Mouse (Mus musculus): ENCODE data around the gene Atp2b4. TPM values are rescaled to one million over a fixed set of nuclear protein-coding genes. Genes with fewer than 3 reads are reported as not detected.
"Not testable (repeated sequence)": the region's sequence is repeated elsewhere in the genome, so short reads cannot be mapped to it uniquely, and the experiment has no call there.

Gene Atp2b4
- polyA plus RNA-seq, 1 experiment from 2014 or later: 10.2 TPM

DNA sequence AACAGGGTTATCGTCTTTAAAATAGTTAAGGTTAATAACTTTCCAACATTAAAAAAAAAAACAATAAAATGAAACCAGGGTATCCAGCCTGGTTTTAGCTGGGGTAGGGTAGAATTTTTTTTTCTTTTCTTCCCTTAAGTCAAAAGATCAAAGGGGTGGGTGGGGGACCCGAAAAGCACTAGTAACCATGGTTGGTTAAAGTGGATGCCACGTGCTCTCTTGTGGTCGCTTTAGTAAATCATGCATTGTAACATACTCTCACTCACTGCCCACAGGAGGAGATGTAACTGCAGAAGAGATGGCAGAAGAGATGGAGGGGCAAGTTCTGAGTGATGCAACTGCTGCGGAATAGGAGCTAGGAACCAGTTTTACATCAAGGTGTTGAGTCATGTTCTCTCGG is 89.5 kb downstream of the Atp2b4 start:
- Histone ChIP-seq H3K27me3 (replicated peaks) (no peaks in the 10 kb centered on the region), H3K4me1 (0 out of 2 replicates have a peak, but pooled peaks cover 3% of the 10 kb centered on the region), H3K9me3 (no peaks in the 10 kb centered on the region), H3K27ac (no peak overlapping the region), H3K4me2 (replicated peaks) (no peak overlapping the region), H3K9ac (no peak overlapping the region), H3K4me3 (no peak overlapping the region), H3K36me3 (peaks cover 10% of the 10 kb centered on the region)
- WGBS: 60% methylated on average over 6 of the region's 6 CpGs
- ATAC-seq (ENCODE audit: low FRiP score, low read depth): no peak

DNA sequence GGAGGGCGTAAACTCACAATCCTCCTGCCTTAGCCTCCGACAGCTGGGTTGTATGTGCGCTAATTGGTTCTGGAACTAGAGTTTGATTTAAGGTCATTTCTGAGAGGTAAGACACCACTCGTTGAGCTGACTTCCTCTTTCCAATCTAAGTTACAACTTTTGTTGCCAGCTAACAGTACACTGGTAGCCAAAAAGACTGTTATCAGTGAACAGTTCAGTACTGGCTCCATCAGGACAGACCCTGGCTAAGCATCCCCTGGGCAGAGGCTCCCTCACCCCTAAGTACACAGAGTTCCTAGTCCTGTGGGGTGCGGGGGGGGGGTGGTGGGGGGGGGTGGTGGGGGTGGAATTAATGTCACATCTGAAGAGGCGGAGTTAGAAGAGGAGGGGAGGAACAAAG is 89.9 kb downstream of the Atp2b4 start:
- 57% methylated on average over 6 of the region's 6 CpGs for WGBS
- Histone ChIP-seq H3K27ac (no peak overlapping the region), H3K9ac (no peak overlapping the region), H3K9me3 (no peaks in the 10 kb centered on the region), H3K4me2 (replicated peaks) (no peak overlapping the region), H3K4me1 (0 out of 2 replicates have a peak, but pooled peaks cover 3% of the 10 kb centered on the region), H3K27me3 (replicated peaks) (no peaks in the 10 kb centered on the region), H3K4me3 (no peak overlapping the region), H3K36me3 (0 out of 2 replicates have a peak, but pooled peaks cover 10% of the 10 kb centered on the region)
- ATAC-seq (ENCODE audit: low FRiP score, low read depth): no peak

- 73% methylated on average over 3 of the region's 3 CpGs for WGBS
- Histone ChIP-seq H3K4me2 (replicated peaks) (no peak overlapping the region), H3K4me3 (no peak overlapping the region), H3K27me3 (replicated peaks) (no peaks in the 10 kb centered on the region), H3K9me3 (no peaks in the 10 kb centered on the region), H3K4me1 (0 out of 2 replicates have a peak, but pooled peaks cover 3% of the 10 kb centered on the region), H3K9ac (no peak overlapping the region), H3K36me3 (peaks cover 9% of the 10 kb centered on the region; the same call in 1 of the 2 replicates), H3K27ac (no peak overlapping the region)
- ATAC-seq (ENCODE audit: low FRiP score, low read depth): no peak
Observed at GRCm38 (mm10) chr1:133709292-133709691, 91.5 kb downstream of the Atp2b4 start.

- 10% methylated on average over 2 of the region's 2 CpGs for WGBS
- not testable (repeated sequence) for H3K36me3 ChIP-seq; H3K4me1 ChIP-seq; H3K9ac ChIP-seq; ATAC-seq (ENCODE audit: low FRiP score, low read depth); H3K4me3 ChIP-seq; H3K27ac ChIP-seq; H3K4me2 ChIP-seq (replicated peaks); H3K9me3 ChIP-seq; H3K27me3 ChIP-seq (replicated peaks)
Observed at GRCm38 (mm10) chr1:133701824-133702223, 99.0 kb downstream of the Atp2b4 start.

GRCm38 (mm10) chr1:133697935-133698620 is 102.8 kb downstream of the Atp2b4 start:
- Histone ChIP-seq H3K27ac (no peak overlapping the region), H3K9ac (no peak overlapping the region), H3K4me3 (no peak overlapping the region), H3K27me3 (replicated peaks) (no peaks in the 10 kb centered on the region), H3K36me3 (no peaks in the 10 kb centered on the region), H3K4me1 (peaks cover 14% of the 10 kb centered on the region; the same call in 1 of the 2 replicates), H3K9me3 (no peaks in the 10 kb centered on the region), H3K4me2 (replicated peaks) (no peak overlapping the region)
- no peak for ATAC-seq (ENCODE audit: low FRiP score, low read depth)
- 95% methylated on average over 12 of the region's 12 CpGs for WGBS

- Histone ChIP-seq H3K4me1 (peaks cover 14% of the 10 kb centered on the region; the same call in 1 of the 2 replicates), H3K4me2 (replicated peaks) (no peak overlapping the region), H3K36me3 (no peaks in the 10 kb centered on the region), H3K27ac (no peak overlapping the region), H3K9ac (no peak overlapping the region), H3K9me3 (no peaks in the 10 kb centered on the region), H3K4me3 (no peak overlapping the region), H3K27me3 (replicated peaks) (no peaks in the 10 kb centered on the region)
- no peak for ATAC-seq (ENCODE audit: low FRiP score, low read depth)
- WGBS: 41% methylated on average over 7 of the region's 7 CpGs
Observed at GRCm38 (mm10) chr1:133695901-133696300, 104.9 kb downstream of the Atp2b4 start.

GRCm38 (mm10) chr1:133694876-133695275 is 106.0 kb downstream of the Atp2b4 start:
- Histone ChIP-seq H3K27ac (no peak overlapping the region), H3K4me3 (no peak overlapping the region), H3K9me3 (no peaks in the 10 kb centered on the region), H3K9ac (no peak overlapping the region), H3K27me3 (replicated peaks) (no peaks in the 10 kb centered on the region), H3K36me3 (no peaks in the 10 kb centered on the region), H3K4me2 (replicated peaks) (no peak overlapping the region), H3K4me1 (peaks cover 14% of the 10 kb centered on the region; the same call in 1 of the 2 replicates)
- WGBS: 86% methylated on average over 1 of the region's 1 CpGs
- ATAC-seq (ENCODE audit: low FRiP score, low read depth): no peak

DNA sequence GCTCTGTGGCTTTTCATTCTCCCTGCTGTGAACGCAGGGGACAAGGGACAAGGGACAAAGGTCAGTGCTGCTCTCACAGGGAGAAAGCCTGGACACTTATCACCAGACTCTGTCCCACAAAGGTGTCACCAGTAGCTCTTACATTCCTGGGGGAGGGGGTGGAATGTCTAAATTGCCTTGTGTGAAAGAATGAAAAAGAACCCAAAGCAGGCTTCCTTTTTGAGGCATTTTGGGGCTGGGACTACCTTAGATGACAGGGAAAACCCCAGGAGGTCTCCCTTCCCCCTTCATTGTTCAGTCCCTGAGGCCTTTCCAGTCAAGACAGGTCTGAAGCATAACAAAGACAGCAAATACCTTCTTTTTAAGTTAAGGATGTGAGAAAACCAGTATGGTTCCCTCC is 106.5 kb downstream of the Atp2b4 start:
- 0% methylated on average over 1 of the region's 1 CpGs for WGBS
- no peak overlapping the region for H3K27ac ChIP-seq

GRCm38 (mm10) chr1:133693536-133694114 is 107.2 kb downstream of the Atp2b4 start:
- peaks cover 14% of the 10 kb centered on the region; the same call in 1 of the 2 replicates for H3K4me1 ChIP-seq
- 70% methylated on average over 11 of the region's 11 CpGs for WGBS
- H3K9ac ChIP-seq: no peak overlapping the region
- H3K4me2 ChIP-seq (replicated peaks): no peak overlapping the region
- no peaks in the 10 kb centered on the region for H3K9me3 ChIP-seq
- no peak for ATAC-seq (ENCODE audit: low FRiP score, low read depth)
- no peaks in the 10 kb centered on the region for H3K36me3 ChIP-seq
- H3K27me3 ChIP-seq (replicated peaks): no peaks in the 10 kb centered on the region
- H3K4me3 ChIP-seq: no peak overlapping the region
- H3K27ac ChIP-seq: no peak overlapping the region

More for the DNA sequence above, 106.5 kb downstream of the Atp2b4 start:
- Histone ChIP-seq H3K9me3 (no peaks in the 10 kb centered on the region), H3K4me1 (peaks cover 14% of the 10 kb centered on the region; the same call in 1 of the 2 replicates), H3K9ac (no peak overlapping the region), H3K4me3 (no peak overlapping the region), H3K4me2 (replicated peaks) (no peak overlapping the region), H3K36me3 (no peaks in the 10 kb centered on the region), H3K27me3 (replicated peaks) (no peaks in the 10 kb centered on the region)
- ATAC-seq (ENCODE audit: low FRiP score, low read depth): no peak

- 47% methylated on average over 4 of the region's 4 CpGs for WGBS
- H3K36me3 ChIP-seq: no peaks in the 10 kb centered on the region
- no peak overlapping the region for H3K9ac ChIP-seq
- H3K9me3 ChIP-seq: no peaks in the 10 kb centered on the region
- H3K4me2 ChIP-seq (replicated peaks): no peak overlapping the region
- ATAC-seq (ENCODE audit: low FRiP score, low read depth): no peak
- no peak overlapping the region for H3K27ac ChIP-seq
- H3K4me3 ChIP-seq: no peak overlapping the region
- H3K4me1 ChIP-seq: peaks cover 14% of the 10 kb centered on the region; the same call in 1 of the 2 replicates
- H3K27me3 ChIP-seq (replicated peaks): no peaks in the 10 kb centered on the region
Observed at GRCm38 (mm10) chr1:133692195-133692594, 108.6 kb downstream of the Atp2b4 start.

GRCm38 (mm10) chr1:133691046-133691445 is 109.8 kb downstream of the Atp2b4 start:
- Histone ChIP-seq H3K4me2 (replicated peaks) (no peak overlapping the region), H3K27me3 (replicated peaks) (no peaks in the 10 kb centered on the region), H3K4me3 (no peak overlapping the region), H3K9ac (no peak overlapping the region), H3K27ac (no peak overlapping the region), H3K4me1 (peaks cover 14% of the 10 kb centered on the region; the same call in 1 of the 2 replicates), H3K9me3 (no peaks in the 10 kb centered on the region), H3K36me3 (no peaks in the 10 kb centered on the region)
- 95% methylated on average over 6 of the region's 6 CpGs for WGBS
- no peak for ATAC-seq (ENCODE audit: low FRiP score, low read depth)

GRCm38 (mm10) chr1:133689897-133690296 is 110.9 kb downstream of the Atp2b4 start, which contains the start of gene Lax1:
Gene Lax1 (minus strand): TSS chr1:133690108.
- H3K9me3 ChIP-seq: no peaks in the 10 kb centered on the region
- H3K4me3 ChIP-seq: no peak within 1 kb of the TSS
- no peak for ATAC-seq (ENCODE audit: low FRiP score, low read depth)
- H3K4me1 ChIP-seq: peaks cover 9% of the 10 kb centered on the region; the same call in 1 of the 2 replicates
- WGBS: 56% methylated on average over 6 of the region's 6 CpGs
- no peaks in the 10 kb centered on the region for H3K27me3 ChIP-seq (replicated peaks)
- H3K4me2 ChIP-seq (replicated peaks): no peak within 1 kb of the TSS
- no peak within 1 kb of the TSS for H3K9ac ChIP-seq
- H3K27ac ChIP-seq: no peak within 1 kb of the TSS
- H3K36me3 ChIP-seq: no peaks in the 10 kb centered on the region

All from neural tube, embryonic 12.5 days (tissue).